Mouse (Mus musculus) spleen, postnatal 4 days (tissue): ENCODE data around the gene Fignl2.
A peak's percentile ranks its signal among the peaks of the same experiment; 100 is the strongest.

Experiments
- DNase-seq, 2 experiments: peaks; one replicate each; pipeline ENCODE4 v3.0.0; 2022; ENCODE audit warnings: low spot score in 2 of 2

Fignl2 gene

GRCm38 (mm10) chr15:101068029-101068428 lies 10.3 kb downstream of the Fignl2 start:
- no peak for DNase-seq

- DNase-seq, result no peak
Observed at GRCm38 (mm10) chr15:101066920-101067696, 11.3 kb downstream of the Fignl2 start.

- no peak for DNase-seq
Observed at GRCm38 (mm10) chr15:101066364-101066847, 12.0 kb downstream of the Fignl2 start.

GRCm38 (mm10) chr15:101065069-101065468 lies 13.3 kb downstream of the Fignl2 start:
- DNase-seq, result no peak

- no peak for DNase-seq
Observed at GRCm38 (mm10) chr15:101060280-101060852, 18.0 kb downstream of the Fignl2 start.

- DNase-seq, result no peak
Observed at GRCm38 (mm10) chr15:101059570-101060279, 18.6 kb downstream of the Fignl2 start.

GRCm38 (mm10) chr15:101056225-101056624 lies 22.1 kb downstream of the Fignl2 start:
- DNase-seq, result no peak

GRCm38 (mm10) chr15:101054541-101054940 lies 23.8 kb downstream of the Fignl2 start:
- DNase-seq, result no peak

GRCm38 (mm10) chr15:101053832-101054459 lies 24.4 kb downstream of the Fignl2 start:
- no peak for DNase-seq

GRCm38 (mm10) chr15:101052560-101053501 lies 25.5 kb downstream of the Fignl2 start:
- no peak for DNase-seq

GRCm38 (mm10) chr15:101051869-101052268 lies 26.5 kb downstream of the Fignl2 start:
- no peak for DNase-seq

- DNase-seq, result no peak
Observed at GRCm38 (mm10) chr15:101048338-101048896, 29.9 kb downstream of the Fignl2 start.

- DNase-seq, result no peak
Observed at GRCm38 (mm10) chr15:101047194-101047555, 31.2 kb downstream of the Fignl2 start, which contains the start of gene Gm47841. Gene Gm47841, minus strand, starts transcription at chr15:101047397.

- DNase-seq, result no peak
Observed at GRCm38 (mm10) chr15:101046527-101047193, 31.7 kb downstream of the Fignl2 start.

GRCm38 (mm10) chr15:101046039-101046526 lies 32.3 kb downstream of the Fignl2 start:
- DNase-seq, result no peak

GRCm38 (mm10) chr15:101044531-101044930 lies 33.8 kb downstream of the Fignl2 start:
- DNase-seq, result no peak

- peak; percentile 36 to 73 for DNase-seq
Observed at GRCm38 (mm10) chr15:101042613-101043012, 35.8 kb downstream of the Fignl2 start.

GRCm38 (mm10) chr15:101041966-101042365 lies 36.4 kb downstream of the Fignl2 start:
- DNase-seq, result no peak

GRCm38 (mm10) chr15:101039651-101040050 lies 38.7 kb downstream of the Fignl2 start:
- DNase-seq, result no peak

- DNase-seq, result no peak
Observed at GRCm38 (mm10) chr15:101028960-101029359, 49.4 kb downstream of the Fignl2 start.
